Mouse (Mus musculus) skeletal muscle tissue, adult 2 months (tissue): ENCODE data around the gene Erich4.

ENCODE experiments used
- DNase-seq: peaks from one replicate; pipeline ENCODE4 v3.0.0-alpha.2; 2012; ENCODE audit warnings: low read depth, low spot score

Gene Erich4

GRCm38 (mm10) chr7:25623857-25624370, 8.2 kb upstream of the Erich4 start:
- DNase-seq = no peak

- no peak for DNase-seq
Measured at GRCm38 (mm10) chr7:25620751-25621150, 5.1 kb upstream of the Erich4 start.

GRCm38 (mm10) chr7:25620101-25620500, 4.4 kb upstream of the Erich4 start:
- DNase-seq = no peak

- DNase-seq = no peak
Measured at GRCm38 (mm10) chr7:25619722-25619991, 4.0 kb upstream of the Erich4 start.

- DNase-seq = peak; percentile 92
Measured at GRCm38 (mm10) chr7:25618865-25619721, 3.4 kb upstream of the Erich4 start, which contains the start of gene Dmac2. Gene Dmac2 (plus strand): TSS chr7:25619414.

- DNase-seq = no peak
Measured at GRCm38 (mm10) chr7:25617376-25618160, 1.9 kb upstream of the Erich4 start.

GRCm38 (mm10) chr7:25614831-25615705, 624 bp downstream of the Erich4 start:
- no peak for DNase-seq

- DNase-seq = no peak
Measured at GRCm38 (mm10) chr7:25614086-25614485, 1.6 kb downstream of the Erich4 start.

GRCm38 (mm10) chr7:25611501-25611900, 4.2 kb downstream of the Erich4 start:
- no peak for DNase-seq

GRCm38 (mm10) chr7:25610056-25610455, 5.6 kb downstream of the Erich4 start:
- no peak for DNase-seq

- DNase-seq = no peak
Measured at GRCm38 (mm10) chr7:25607196-25607595, 8.5 kb downstream of the Erich4 start.

GRCm38 (mm10) chr7:25606625-25607063, 9.0 kb downstream of the Erich4 start:
- no peak for DNase-seq

GRCm38 (mm10) chr7:25601346-25601745, 14.3 kb downstream of the Erich4 start:
- DNase-seq = no peak

GRCm38 (mm10) chr7:25600666-25601065, 15.0 kb downstream of the Erich4 start:
- DNase-seq = no peak

- no peak for DNase-seq
Measured at GRCm38 (mm10) chr7:25599663-25600062, 16.0 kb downstream of the Erich4 start.

- no peak for DNase-seq
Measured at GRCm38 (mm10) chr7:25593859-25594258, 21.8 kb downstream of the Erich4 start.

GRCm38 (mm10) chr7:25591226-25591625, 24.5 kb downstream of the Erich4 start:
- DNase-seq = no peak

GRCm38 (mm10) chr7:25585351-25586204, 30.1 kb downstream of the Erich4 start:
- DNase-seq = no peak

- no peak for DNase-seq
Measured at GRCm38 (mm10) chr7:25584651-25585050, 31.0 kb downstream of the Erich4 start.

- no peak for DNase-seq
Measured at GRCm38 (mm10) chr7:25582301-25582810, 33.3 kb downstream of the Erich4 start.
